Mouse (Mus musculus) hindbrain, embryonic 16.5 days (tissue): Measurements from ENCODE around the gene Dusp8. TPM values are rescaled to one million over a fixed set of nuclear protein-coding genes. Genes with fewer than 3 reads are reported as not detected.

Experiments used
- ATAC-seq: fragments of 200-750 bp; cut with Nextera tagmentation; 2 replicates; pipeline ENCODE4 v1.8.0; 2017; ENCODE audit warnings: moderate TSS enrichment, moderate library complexity
- H3K27ac ChIP-seq: fragments of 300-500 bp; sonication (generic); 2 replicates; pipeline ENCODE4 v1.5.1; 2014; ENCODE audit warnings: low read depth, mild to moderate bottlenecking, control low read depth, low read length, moderate library complexity
- H3K27me3 ChIP-seq: fragments of 300-500 bp; sonication (generic); replicated peaks from 2 replicates; pipeline ENCODE4 v1.6.1; 2014; ENCODE audit warnings: low read length; ENCODE audit not compliant: control insufficient read depth, insufficient read depth
- H3K36me3 ChIP-seq: fragments of 300-500 bp; sonication (generic); 2 replicates; pipeline ENCODE4 v1.6.1; 2014; ENCODE audit warnings: mild to moderate bottlenecking, low read length, moderate library complexity, mixed read lengths; ENCODE audit not compliant: control insufficient read depth, insufficient read depth
- H3K4me1 ChIP-seq: fragments of 300-500 bp; sonication (generic); 2 replicates; pipeline ENCODE4 v1.6.1; 2014; ENCODE audit warnings: low read depth, low read length; ENCODE audit not compliant: control insufficient read depth, insufficient read depth
- H3K4me2 ChIP-seq: fragments of 300-500 bp; sonication (generic); 2 replicates; pipeline ENCODE4 v1.6.1; 2014; ENCODE audit warnings: mild to moderate bottlenecking, low read length, control low read depth, moderate library complexity
- H3K4me3 ChIP-seq: fragments of 300-500 bp; sonication (generic); 2 replicates; pipeline ENCODE4 v1.5.1; 2014; ENCODE audit warnings: mild to moderate bottlenecking, low read length, control low read depth, moderate library complexity
- H3K9ac ChIP-seq: fragments of 300-500 bp; sonication (generic); 2 replicates; pipeline ENCODE4 v1.6.1; 2014; ENCODE audit warnings: low read depth, mild to moderate bottlenecking, control low read depth, low read length, moderate library complexity
- H3K9me3 ChIP-seq: fragments of 300-500 bp; sonication (generic); 2 replicates; pipeline ENCODE4 v1.6.1; 2014; ENCODE audit warnings: mild to moderate bottlenecking, low read length, moderate library complexity; ENCODE audit not compliant: control insufficient read depth
- WGBS: fragments of 180-500 bp; shearing (Covaris S2); extraction: QIAGEN DNeasy Blood & Tissue Kit; methylation state at CpG from one replicate; pipeline ENCODE4 v1.1.7; 2014; 5-methylcytosine and 5-hydroxymethylcytosine counted together
- polyA plus RNA-seq: library from polyadenylated mRNA; unstranded; fragments of >200 nt; fragmentation: Nextera tagmentation; extraction: Ambion mirVana; gene quantifications from 2 replicates; pipeline ENCODE4 v1.2.1, GENCODE M21; 2015

Gene Dusp8
- polyA plus RNA-seq, 1 experiment from 2014 or later: 117 TPM

- H3K9me3 ChIP-seq: no peaks in the 10 kb centered on the region
- ATAC-seq: peak; percentile 68
- no peaks in the 10 kb centered on the region for H3K27me3 ChIP-seq
- H3K4me3 ChIP-seq: peak overlapping the region; percentile 9; the same call in 1 of the 2 replicates
- H3K27ac ChIP-seq: peak overlapping the region; percentile 76
- H3K9ac ChIP-seq: peak overlapping the region; percentile 48
- H3K36me3 ChIP-seq: peaks cover 29% of the 10 kb centered on the region
- H3K4me2 ChIP-seq: peak overlapping the region; percentile 89
- peaks cover 68% of the 10 kb centered on the region for H3K4me1 ChIP-seq
- WGBS: under 1% methylated on average over 5 of the region's 5 CpGs
Observed at GRCm38 (mm10) chr7:142088886-142089285, 6.8 kb downstream of the Dusp8 start.

DNA sequence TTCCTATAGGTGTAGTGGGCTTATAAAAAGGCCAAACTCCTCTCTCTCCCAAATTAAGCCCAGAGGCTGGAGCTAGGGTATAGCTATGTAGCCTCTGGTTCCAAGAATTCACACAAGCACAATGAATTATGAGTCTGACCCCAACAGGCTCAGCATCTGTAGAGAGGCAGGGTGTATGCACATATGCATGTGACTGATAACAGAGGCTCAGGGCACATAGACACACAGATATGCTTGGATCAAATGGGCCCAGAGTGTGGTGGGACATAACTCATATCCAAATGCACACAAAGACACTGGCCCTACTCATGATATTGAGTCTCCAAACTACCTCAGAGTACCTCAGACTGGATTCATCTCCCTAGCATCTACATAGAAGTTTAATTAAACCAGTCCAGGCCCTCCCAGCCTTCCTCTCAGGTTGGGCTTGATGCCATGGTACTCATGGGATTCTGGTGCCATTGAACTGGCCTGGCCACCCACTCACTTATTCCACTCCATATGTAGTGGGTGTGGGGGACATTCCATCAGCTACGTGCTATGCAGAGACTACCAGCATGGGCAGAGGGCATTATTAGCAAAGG, 8.5 kb downstream of the Dusp8 start:
- no peak for ATAC-seq
- Histone ChIP-seq H3K9ac (no peak overlapping the region), H3K36me3 (peaks cover 38% of the 10 kb centered on the region), H3K4me1 (peaks cover 56% of the 10 kb centered on the region), H3K27me3 (no peaks in the 10 kb centered on the region), H3K4me2 (no peak overlapping the region), H3K4me3 (no peak overlapping the region), H3K27ac (no peak overlapping the region), H3K9me3 (no peaks in the 10 kb centered on the region)
- 91% methylated on average over 1 of the region's 1 CpGs for WGBS

DNA sequence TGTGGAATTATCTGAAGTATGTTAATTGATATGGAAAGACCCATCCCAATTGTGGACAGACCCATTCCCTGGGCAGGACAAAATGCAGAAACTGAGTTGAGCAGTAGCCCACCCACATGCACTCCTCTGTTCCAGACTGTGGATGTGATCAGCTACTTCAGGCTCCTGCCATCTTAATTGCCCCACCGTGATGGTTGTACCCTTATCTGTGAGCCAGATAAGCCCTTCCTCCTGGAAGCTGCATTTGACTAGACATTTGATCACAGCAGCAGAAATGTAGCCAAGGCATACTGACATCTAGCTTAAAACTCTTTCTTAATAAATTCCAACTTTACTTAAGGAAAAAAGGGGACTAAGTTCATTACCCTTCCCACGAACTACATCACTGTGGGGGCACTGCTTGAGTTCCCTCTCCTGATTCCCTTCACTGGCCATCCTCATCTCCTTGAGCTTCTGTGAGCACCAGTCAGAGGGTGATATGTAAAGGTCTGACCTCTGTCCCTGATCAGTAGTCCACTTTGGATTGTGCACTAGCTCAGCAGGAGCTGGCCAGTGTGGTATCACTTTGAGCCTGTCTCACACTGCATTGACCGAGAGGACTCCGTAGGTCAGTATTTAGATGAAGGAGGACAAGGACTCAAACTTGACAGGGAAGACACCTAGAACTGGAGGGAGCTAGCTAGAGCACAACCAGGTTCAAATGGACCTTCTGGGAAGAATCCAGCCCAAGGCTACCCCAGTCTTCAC, 9.3 kb downstream of the Dusp8 start:
- Histone ChIP-seq H3K4me1 (peaks cover 48% of the 10 kb centered on the region), H3K9ac (no peak overlapping the region), H3K4me3 (no peak overlapping the region), H3K27me3 (no peaks in the 10 kb centered on the region), H3K4me2 (no peak overlapping the region), H3K27ac (no peak overlapping the region), H3K36me3 (peaks cover 41% of the 10 kb centered on the region), H3K9me3 (no peaks in the 10 kb centered on the region)
- no peak for ATAC-seq
- WGBS: 87% methylated on average over 4 of the region's 4 CpGs

DNA sequence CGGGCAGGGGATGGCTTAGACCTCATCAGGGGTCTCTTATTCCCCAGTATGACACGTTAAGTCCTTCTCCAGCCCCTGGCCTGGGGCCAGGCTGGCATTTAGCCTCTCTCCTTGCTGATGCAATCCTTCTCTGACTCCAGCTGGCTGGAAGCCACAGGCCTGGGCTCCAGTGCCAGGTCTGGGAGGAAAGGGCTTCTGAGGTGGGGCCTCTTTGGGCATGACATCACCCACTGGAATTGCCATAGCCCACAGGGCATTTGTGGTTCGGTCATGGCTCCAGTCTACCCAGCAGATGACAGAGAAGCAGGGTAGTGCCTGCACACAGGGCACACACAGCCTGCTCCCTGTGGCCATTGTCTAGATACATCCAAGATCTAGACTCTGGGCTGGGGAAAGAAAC, 10.8 kb downstream of the Dusp8 start:
- Histone ChIP-seq H3K27me3 (no peaks in the 10 kb centered on the region), H3K4me2 (no peak overlapping the region), H3K9me3 (no peaks in the 10 kb centered on the region), H3K9ac (no peak overlapping the region), H3K4me3 (no peak overlapping the region), H3K4me1 (peaks cover 33% of the 10 kb centered on the region), H3K27ac (peak overlapping the region; percentile 13; the same call in 1 of the 2 replicates), H3K36me3 (peaks cover 45% of the 10 kb centered on the region)
- peak; percentile 35; the same call in 1 of the 2 replicates for ATAC-seq
- WGBS: 21% methylated on average over 3 of the region's 3 CpGs

GRCm38 (mm10) chr7:142084395-142084794, 11.2 kb downstream of the Dusp8 start:
- H3K27ac ChIP-seq: no peak overlapping the region; the same call in 1 of the 2 replicates
- no peaks in the 10 kb centered on the region for H3K9me3 ChIP-seq
- no peak overlapping the region for H3K4me3 ChIP-seq
- H3K36me3 ChIP-seq: peaks cover 47% of the 10 kb centered on the region
- H3K4me2 ChIP-seq: no peak overlapping the region
- 39% methylated on average over 5 of the region's 5 CpGs for WGBS
- peaks cover 29% of the 10 kb centered on the region for H3K4me1 ChIP-seq
- no peak for ATAC-seq
- H3K9ac ChIP-seq: no peak overlapping the region; the same call in 1 of the 2 replicates
- no peaks in the 10 kb centered on the region for H3K27me3 ChIP-seq

- no peaks in the 10 kb centered on the region for H3K9me3 ChIP-seq
- no peak overlapping the region for H3K9ac ChIP-seq
- peaks cover 22% of the 10 kb centered on the region for H3K4me1 ChIP-seq
- H3K4me3 ChIP-seq: no peak overlapping the region
- H3K27ac ChIP-seq: no peak overlapping the region
- no peaks in the 10 kb centered on the region for H3K27me3 ChIP-seq
- WGBS: 27% methylated on average over 12 of the region's 12 CpGs
- H3K4me2 ChIP-seq: no peak overlapping the region
- peaks cover 47% of the 10 kb centered on the region for H3K36me3 ChIP-seq
- ATAC-seq: no peak
Observed at GRCm38 (mm10) chr7:142083588-142084317, 11.9 kb downstream of the Dusp8 start.

DNA sequence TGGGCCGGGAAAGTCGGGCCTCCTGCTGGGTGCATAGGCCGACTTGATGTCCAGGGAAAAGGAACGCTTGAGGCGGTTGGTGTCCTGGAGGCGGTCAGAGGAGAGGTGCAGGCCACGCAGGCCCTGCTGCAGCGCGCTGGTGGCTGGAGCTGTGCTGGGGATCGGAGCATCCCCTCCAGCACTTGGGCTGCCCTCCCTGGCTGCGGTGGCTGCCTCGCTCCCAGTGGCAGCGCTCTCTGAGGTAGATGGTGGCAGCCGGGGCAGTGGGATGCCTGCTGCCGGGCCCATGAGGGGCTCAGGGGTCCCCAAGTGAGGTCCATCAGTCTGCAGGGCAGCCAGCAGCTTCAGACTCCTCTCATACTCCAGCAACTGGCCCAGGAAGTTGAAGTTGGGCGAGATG, 13.0 kb downstream of the Dusp8 start:
- Histone ChIP-seq H3K36me3 (peaks cover 46% of the 10 kb centered on the region), H3K9ac (peak overlapping the region; percentile 23; the same call in 1 of the 2 replicates), H3K27me3 (no peaks in the 10 kb centered on the region), H3K4me2 (no peak overlapping the region), H3K4me1 (peaks cover 15% of the 10 kb centered on the region), H3K4me3 (no peak overlapping the region), H3K9me3 (no peaks in the 10 kb centered on the region), H3K27ac (no peak overlapping the region)
- ATAC-seq: no peak
- WGBS: 42% methylated on average over 13 of the region's 16 CpGs

GRCm38 (mm10) chr7:142082179-142082578, 13.5 kb downstream of the Dusp8 start:
- Histone ChIP-seq H3K4me2 (no peak overlapping the region), H3K9ac (peak overlapping the region; percentile 23), H3K27ac (no peak overlapping the region)

GRCm38 (mm10) chr7:142081736-142082135, 13.9 kb downstream of the Dusp8 start:
- no peak for ATAC-seq
- Histone ChIP-seq H3K9me3 (no peaks in the 10 kb centered on the region), H3K4me3 (no peak overlapping the region), H3K9ac (no peak overlapping the region; the same call in 1 of the 2 replicates), H3K4me1 (peaks cover 15% of the 10 kb centered on the region), H3K36me3 (peaks cover 38% of the 10 kb centered on the region), H3K27me3 (no peaks in the 10 kb centered on the region), H3K4me2 (no peak overlapping the region), H3K27ac (no peak overlapping the region)
- WGBS: 35% methylated on average over 17 of the region's 17 CpGs

More at GRCm38 (mm10) chr7:142082179-142082578, 13.5 kb downstream of the Dusp8 start:
- Histone ChIP-seq H3K4me1 (peaks cover 15% of the 10 kb centered on the region), H3K36me3 (peaks cover 42% of the 10 kb centered on the region), H3K9me3 (no peaks in the 10 kb centered on the region), H3K27me3 (no peaks in the 10 kb centered on the region), H3K4me3 (no peak overlapping the region)
- ATAC-seq: no peak
- WGBS: 23% methylated on average over 19 of the region's 38 CpGs
